ENCODE assay signal across 8 mouse cellular contexts in genomic region chr8:4492851-4493685, GRCm38 (mm10). TPM values are rescaled to one million over a fixed set of nuclear protein-coding genes. Genes with fewer than 3 reads are reported as not detected.
DNase-seq lines count a peak whose midpoint lies in the region; ATAC-seq and TF ChIP-seq lines count a peak whose summit lies in the region.

TSS of gene Cers4 (plus strand) at chr8:4493026.

- TF ChIP-seq POLR2A in cortical plate, adult 2 months (IDR thresholded peaks at IDR 0.05; ENCODE audit: extremely low read depth, insufficient read depth, low read length) = peak; percentile 77; the same call in 1 of the 2 replicates

- H3K4me3 ChIP-seq in cortical plate, adult 2 months (ENCODE audit: insufficient read depth, low read length) = peak within 1 kb of the TSS; percentile 68
- peak within 1 kb of the TSS; percentile 95 for H3K4me3 ChIP-seq in megakaryocyte, embryonic 14.5 days (replicated peaks)

- peak; percentile 85 for DNase-seq in gastrocnemius, postnatal 14 days
- peak; percentile 67 to 85 for DNase-seq in left cerebral cortex, adult 9 months (ENCODE audit: low spot score in 2 of 2)
- peak; percentile 78 for DNase-seq in right cerebral cortex, postnatal 14 days
- peak; percentile 68 for DNase-seq in urinary bladder, postnatal 25 days (ENCODE audit: low spot score)

- peak within 1 kb of the TSS; percentile 83 for H3K27ac ChIP-seq in cortical plate, adult 2 months (ENCODE audit: insufficient read depth, low read length)

- no peaks in the 10 kb centered on the region for H3K27me3 ChIP-seq in megakaryocyte, embryonic 14.5 days (replicated peaks)

- peak; percentile 96 for ATAC-seq in activated CD4-positive, CD25-positive, alpha-beta regulatory T cell, adult 4 months
- peak; percentile 97 for ATAC-seq in inflammation-experienced regulatory T-cells, adult 6 months

- no peak for TF ChIP-seq CTCF in cortical plate, adult 2 months (IDR thresholded peaks at IDR 0.05; ENCODE audit: extremely low read depth, insufficient read depth, low read length)

- peaks cover 7% of the 10 kb centered on the region; the same call in 1 of the 2 replicates for H3K4me1 ChIP-seq in cortical plate, adult 2 months (ENCODE audit: control insufficient read depth, insufficient read depth, low read length)
- peaks cover 78% of the 10 kb centered on the region for H3K4me1 ChIP-seq in megakaryocyte, embryonic 14.5 days

- peaks cover 17% of the 10 kb centered on the region for H3K36me3 ChIP-seq in megakaryocyte, embryonic 14.5 days (replicated peaks; ENCODE audit: low read length)

- no peaks in the 10 kb centered on the region for H3K9me3 ChIP-seq in megakaryocyte, embryonic 14.5 days

- intact Hi-C loops in gastrocnemius, postnatal 14 days (cut with DNase I; ENCODE audit: low total_unique reads) = no loop called here

RNA-seq across cellular contexts. Expression of gene Cers4, which starts in this region (rescaled TPM):
- 10 to 100 TPM; 72.9 to 87.0 TPM for polyA plus RNA-seq in activated CD4-positive, CD25-positive, alpha-beta regulatory T cell, adult 4 months (2017; shearing (Covaris generic))
- polyA plus RNA-seq in cortical plate, adult 2 months (2012; rRNA removed) = 56.0 and 62.6 TPM in 2 replicates
- total RNA-seq in gastrocnemius, postnatal 14 days (2021) = 1 to 10 TPM; 5.4 to 7.1 TPM
- polyA plus RNA-seq in inflammation-experienced regulatory T-cells, adult 6 months (2017; shearing (Covaris generic)) = 100 to 1,000 TPM in 2 of 3 experiments, 10 to 100 TPM in 1; 96.6 to 109 (median 102) TPM
- 2.4 TPM in 1 of 2 replicates, not detected in the other for polyA plus RNA-seq in megakaryocyte, embryonic 14.5 days (2012; ENCODE audit: insufficient read depth, low replicate concordance)

Comparison
In these comparisons a context has a peak if more than half of its experiments do, and no peak if none do; other contexts are left out.
1. Peak in every context shown above with its lines: DNase-seq, ATAC-seq, H3K4me3 ChIP-seq and H3K27ac ChIP-seq.
2. RNA of gene Cers4 (polyA plus RNA-seq): 96.6 to 109 TPM in inflammation-experienced regulatory T-cells, adult 6 months, 72.9 to 87.0 TPM in activated CD4-positive, CD25-positive, alpha-beta regulatory T cell, adult 4 months and 56.0 to 62.6 TPM in cortical plate, adult 2 months; 2.4 TPM in megakaryocyte, embryonic 14.5 days; every median in the first group is over 10 times any median in the second.